Mouse (Mus musculus) liver, adult 2 months (tissue): ENCODE results near the gene Gstp3.

ENCODE experiments used
- CTCF ChIP-seq: fragments of 200-500 bp; IDR thresholded peaks from 2 replicates; pipeline ENCODE4 v1.5.1; 2011; ENCODE audit warnings: low read depth, low read length, control low read depth
- POLR2A ChIP-seq: fragments of 200-500 bp; IDR thresholded peaks from 2 replicates; pipeline ENCODE4 v1.6.1; 2011; ENCODE audit warnings: low read length, control low read depth; ENCODE audit not compliant: insufficient read depth; ENCODE audit errors: extremely low read depth

GRCm38 (mm10) chr19:4017921-4018587, 41.3 kb downstream of the Gstp3 start:
- TF ChIP-seq CTCF = no peak
- TF ChIP-seq POLR2A = no peak
